14 mouse cellular contexts compared by ENCODE assay signal in genomic region chr11:100967376-100967775, GRCm38 (mm10). TPM values are rescaled to one million over a fixed set of nuclear protein-coding genes. Genes with fewer than 3 reads are reported as not detected.
DNase-seq lines count a peak whose midpoint lies in the region; ATAC-seq lines count a peak whose summit lies in the region.
"Had no signal": no experiment of that assay in that cellular context is flagged by ENCODE, and none has a peak within 500 bp of the region (broad histone marks: within the 10 kb centered on the region; RNA-seq: fewer than 3 reads in every experiment).

No protein-coding gene starts in this region.

- no peaks in the 10 kb centered on the region for H3K9me3 ChIP-seq in megakaryocyte, embryonic 14.5 days
- no peaks in the 10 kb centered on the region for H3K9me3 ChIP-seq in hindbrain, embryonic 10.5 days
- H3K9me3 ChIP-seq in hindbrain, embryonic 12.5 days (replicated peaks): no peaks in the 10 kb centered on the region
- H3K9me3 ChIP-seq: limb, embryonic 12.5 days had no signal

- H3K4me3 ChIP-seq in megakaryocyte, embryonic 14.5 days (replicated peaks): peak overlapping the region; percentile 80
- H3K4me3 ChIP-seq in hindbrain, embryonic 10.5 days: no peak overlapping the region
- H3K4me3 ChIP-seq in hindbrain, embryonic 12.5 days: no peak overlapping the region
- H3K4me3 ChIP-seq: erythroblast, embryonic 14.5 days had no signal

- no peak overlapping the region for H3K27ac ChIP-seq in hindbrain, embryonic 10.5 days
- no peak overlapping the region for H3K27ac ChIP-seq in hindbrain, embryonic 12.5 days
- H3K27ac ChIP-seq: limb, embryonic 12.5 days had no signal

- WGBS in hindbrain, embryonic 10.5 days: 71% methylated on average over 5 of the region's 5 CpGs
- 62% methylated on average over 5 of the region's 5 CpGs for WGBS in hindbrain, embryonic 12.5 days

- peak; percentile 97 for DNase-seq in heart, adult 11 months
- no peak for DNase-seq in heart, adult 8-10 months (ENCODE audit: low spot score)
- peak; percentile 54 for DNase-seq in heart, postnatal 4 days
- no peak for DNase-seq in hindbrain, embryonic 10.5 days (ENCODE audit: low spot score)
- DNase-seq in urinary bladder, postnatal 10 days (ENCODE audit: low spot score): no peak
- DNase-seq: cerebellum, postnatal 36 days; gastrocnemius, postnatal 25 days; layer of hippocampus, adult 9-11 months; retina, postnatal 1 day had no signal

- ATAC-seq in megakaryocyte, adult 5-6 weeks (ENCODE audit: poor library complexity, severe bottlenecking): no peak
- no peak for ATAC-seq in hindbrain, embryonic 12.5 days (ENCODE audit: low FRiP score)

- no peak overlapping the region for H3K9ac ChIP-seq in hindbrain, embryonic 12.5 days
- H3K9ac ChIP-seq: limb, embryonic 12.5 days had no signal

- H3K4me2 ChIP-seq in hindbrain, embryonic 12.5 days (replicated peaks): no peak overlapping the region

- peaks cover 43% of the 10 kb centered on the region for H3K27me3 ChIP-seq in megakaryocyte, embryonic 14.5 days (replicated peaks)
- H3K27me3 ChIP-seq in hindbrain, embryonic 10.5 days (ENCODE audit: insufficient read depth, poor library complexity, severe bottlenecking): peaks cover 100% of the 10 kb centered on the region
- H3K27me3 ChIP-seq in hindbrain, embryonic 12.5 days: peaks cover 80% of the 10 kb centered on the region

- peaks cover 82% of the 10 kb centered on the region for H3K4me1 ChIP-seq in megakaryocyte, embryonic 14.5 days
- peaks cover 34% of the 10 kb centered on the region for H3K4me1 ChIP-seq in hindbrain, embryonic 10.5 days (replicated peaks)
- peaks cover 17% of the 10 kb centered on the region for H3K4me1 ChIP-seq in hindbrain, embryonic 12.5 days

- H3K36me3 ChIP-seq in megakaryocyte, embryonic 14.5 days (replicated peaks; ENCODE audit: low read length): peaks cover 19% of the 10 kb centered on the region
- H3K36me3 ChIP-seq in hindbrain, embryonic 10.5 days: no peaks in the 10 kb centered on the region
- H3K36me3 ChIP-seq in hindbrain, embryonic 12.5 days: no peaks in the 10 kb centered on the region
- H3K36me3 ChIP-seq: limb, embryonic 12.5 days had no signal

RNA-seq across cellular contexts. Expression of gene Cavin1, which starts 3.3 kb away (rescaled TPM):
- 100 to 1,000 TPM; 190 to 247 (median 212) TPM for total RNA-seq in heart, adult 8-10 months (2022)
- 24.1 and 43.9 TPM in 2 replicates for polyA plus RNA-seq in megakaryocyte, embryonic 14.5 days (2012; ENCODE audit: insufficient read depth, low replicate concordance)
- not detected in 2 replicates for total RNA-seq in megakaryocyte, adult 5-6 weeks (2015)
- total RNA-seq in megakaryocyte, adult 5-6 weeks (2017): 0.15 TPM in 1 of 2 replicates, not detected in the other
- total RNA-seq in heart, postnatal 4 days (2021): 100 to 1,000 TPM; 479 to 498 TPM
- polyA plus RNA-seq in hindbrain, embryonic 10.5 days (2016; fragmentation: Nextera tagmentation; extraction: Ambion mirVana): 18.2 and 21.4 TPM in 2 replicates
- polyA plus RNA-seq in hindbrain, embryonic 12.5 days (2016; fragmentation: Nextera tagmentation; extraction: Ambion mirVana): 51.4 and 63.2 TPM in 2 replicates

RNA-seq across cellular contexts. Expression of gene Stat3, which starts 28.0 kb away (rescaled TPM):
- 100 to 1,000 TPM in 1 of 4 experiments, 10 to 100 TPM in 3; 76.6 to 108 (median 91.0) TPM for total RNA-seq in heart, adult 8-10 months (2022)
- polyA plus RNA-seq in megakaryocyte, embryonic 14.5 days (2012; ENCODE audit: insufficient read depth, low replicate concordance): 63.3 and 82.6 TPM in 2 replicates
- total RNA-seq in megakaryocyte, adult 5-6 weeks (2015): 61.5 and 79.5 TPM in 2 replicates
- 103 and 184 TPM in 2 replicates for total RNA-seq in megakaryocyte, adult 5-6 weeks (2017)
- 100 to 1,000 TPM; 111 to 115 TPM for total RNA-seq in heart, postnatal 4 days (2021)
- polyA plus RNA-seq in hindbrain, embryonic 10.5 days (2016; fragmentation: Nextera tagmentation; extraction: Ambion mirVana): 21.1 and 31.5 TPM in 2 replicates
- 41.4 and 47.4 TPM in 2 replicates for polyA plus RNA-seq in hindbrain, embryonic 12.5 days (2016; fragmentation: Nextera tagmentation; extraction: Ambion mirVana)

RNA-seq across cellular contexts. Expression of gene Atp6v0a1, which starts 41.9 kb away (rescaled TPM):
- 100 to 1,000 TPM in 1 of 4 experiments, 10 to 100 TPM in 3; 85.0 to 100 (median 88.9) TPM for total RNA-seq in heart, adult 8-10 months (2022)
- 90.5 and 153 TPM in 2 replicates for polyA plus RNA-seq in megakaryocyte, embryonic 14.5 days (2012; ENCODE audit: insufficient read depth, low replicate concordance)
- 40.2 and 42.9 TPM in 2 replicates for total RNA-seq in megakaryocyte, adult 5-6 weeks (2015)
- total RNA-seq in megakaryocyte, adult 5-6 weeks (2017): 35.2 and 46.1 TPM in 2 replicates
- total RNA-seq in heart, postnatal 4 days (2021): 100 to 1,000 TPM; 112 to 115 TPM
- 36.2 and 48.1 TPM in 2 replicates for polyA plus RNA-seq in hindbrain, embryonic 10.5 days (2016; fragmentation: Nextera tagmentation; extraction: Ambion mirVana)
- 70.2 and 74.1 TPM in 2 replicates for polyA plus RNA-seq in hindbrain, embryonic 12.5 days (2016; fragmentation: Nextera tagmentation; extraction: Ambion mirVana)

Comparison
In these comparisons a context has a peak if more than half of its experiments do, and no peak if none do; other contexts are left out.
1. DNase-seq: peak in heart, adult 11 months (single experiment) and heart, postnatal 4 days (single experiment); none in heart, adult 8-10 months (single experiment), hindbrain, embryonic 10.5 days (single experiment) and urinary bladder, postnatal 10 days (single experiment).
2. RNA of gene Cavin1, which starts 3.3 kb away (total RNA-seq): 479 to 498 TPM in heart, postnatal 4 days and 190 to 247 TPM in heart, adult 8-10 months; 0.15 TPM in megakaryocyte, adult 5-6 weeks; every median in the first group is over 100 times any median in the second.